14 mouse cellular contexts compared by ENCODE assay signal in genomic region chr1:43051903-43052302, GRCm38 (mm10). TPM values are rescaled to one million over a fixed set of nuclear protein-coding genes. Genes with fewer than 3 reads are reported as not detected.
DNase-seq lines count a peak whose midpoint lies in the region; ATAC-seq and TF ChIP-seq lines count a peak whose summit lies in the region.
"Had no signal": no experiment of that assay in that cellular context is flagged by ENCODE, and none has a peak within 500 bp of the region (broad histone marks: within the 10 kb centered on the region; RNA-seq: fewer than 3 reads in every experiment).

No protein-coding gene starts in this region.

- H3K27me3 ChIP-seq in forebrain, postnatal 0 days (ENCODE audit: insufficient read depth, low read length), result no peaks in the 10 kb centered on the region
- H3K27me3 ChIP-seq in forebrain, embryonic 10.5 days (ENCODE audit: poor library complexity, severe bottlenecking), result no peaks in the 10 kb centered on the region
- H3K27me3 ChIP-seq: megakaryocyte, embryonic 14.5 days; neural tube, embryonic 13.5 days; Patski had no signal

- no peak for TF ChIP-seq POLR2A in cortical plate, adult 2 months (IDR thresholded peaks at IDR 0.05; ENCODE audit: extremely low read depth, insufficient read depth, low read length)

- no peak overlapping the region for H3K4me2 ChIP-seq in forebrain, postnatal 0 days (ENCODE audit: low read depth)
- H3K4me2 ChIP-seq: liver, embryonic 11.5 days; neural tube, embryonic 13.5 days had no signal

- peak; percentile 26 for DNase-seq in forebrain, postnatal 0 days
- DNase-seq in forebrain, embryonic 10.5 days (ENCODE audit: extremely low spot score, low spot score), result no peak
- DNase-seq in layer of hippocampus, adult 11-12 months (ENCODE audit: low spot score), result peak; percentile 35
- no peak for DNase-seq in layer of hippocampus, adult 18-20 months (ENCODE audit: low spot score in 2 of 2)
- peak; percentile 18 for DNase-seq in 416B (ENCODE audit: low read depth)
- DNase-seq in ovary, postnatal 14 days (ENCODE audit: low spot score), result no peak
- DNase-seq in urinary bladder, postnatal 4 days (ENCODE audit: low spot score in 2 of 2), result no peak
- DNase-seq: adrenal gland, postnatal 25 days; cerebellum, adult 11-12 months had no signal

- WGBS in forebrain, postnatal 0 days, result 93% methylated on average over 5 of the region's 5 CpGs
- 97% methylated on average over 5 of the region's 5 CpGs for WGBS in forebrain, embryonic 10.5 days

- H3K9me3 ChIP-seq in forebrain, postnatal 0 days (ENCODE audit: low read length), result no peaks in the 10 kb centered on the region
- no peaks in the 10 kb centered on the region for H3K9me3 ChIP-seq in forebrain, embryonic 10.5 days
- H3K9me3 ChIP-seq: megakaryocyte, embryonic 14.5 days; neural tube, embryonic 13.5 days had no signal

- no peak overlapping the region for H3K9ac ChIP-seq in forebrain, postnatal 0 days
- H3K9ac ChIP-seq: neural tube, embryonic 13.5 days had no signal

- H3K27ac ChIP-seq in forebrain, postnatal 0 days (ENCODE audit: low read depth, low read length), result no peak overlapping the region
- H3K27ac ChIP-seq in forebrain, embryonic 10.5 days, result no peak overlapping the region
- no peak overlapping the region for H3K27ac ChIP-seq in cortical plate, adult 2 months (ENCODE audit: insufficient read depth, low read length)
- H3K27ac ChIP-seq: neural tube, embryonic 13.5 days had no signal

- no peak overlapping the region for H3K4me3 ChIP-seq in forebrain, postnatal 0 days (ENCODE audit: low read depth, low read length)
- H3K4me3 ChIP-seq in forebrain, embryonic 10.5 days, result no peak overlapping the region
- no peak overlapping the region for H3K4me3 ChIP-seq in cortical plate, adult 2 months (ENCODE audit: insufficient read depth, low read length)
- H3K4me3 ChIP-seq: megakaryocyte, embryonic 14.5 days; neural tube, embryonic 13.5 days had no signal

- TF ChIP-seq CTCF in forebrain, postnatal 0 days (IDR thresholded peaks at IDR 0.05; ENCODE audit: low read depth), result peak; percentile 60
- TF ChIP-seq CTCF in cortical plate, adult 2 months (IDR thresholded peaks at IDR 0.05; ENCODE audit: extremely low read depth, insufficient read depth, low read length), result peak; percentile 35; the same call in 1 of the 2 replicates

- ATAC-seq in forebrain, postnatal 0 days, result peak; percentile 54; the same call in 1 of the 2 replicates
- ATAC-seq: Patski had no signal

- peaks cover 73% of the 10 kb centered on the region for H3K36me3 ChIP-seq in forebrain, postnatal 0 days (ENCODE audit: insufficient read depth)
- peaks cover 75% of the 10 kb centered on the region for H3K36me3 ChIP-seq in forebrain, embryonic 10.5 days (replicated peaks)

- H3K4me1 ChIP-seq in forebrain, postnatal 0 days (ENCODE audit: insufficient read depth), result no peaks in the 10 kb centered on the region
- H3K4me1 ChIP-seq in forebrain, embryonic 10.5 days, result no peaks in the 10 kb centered on the region
- H3K4me1 ChIP-seq in cortical plate, adult 2 months (ENCODE audit: control insufficient read depth, insufficient read depth, low read length), result no peaks in the 10 kb centered on the region; the same call in 1 of the 2 replicates
- H3K4me1 ChIP-seq: megakaryocyte, embryonic 14.5 days; neural tube, embryonic 13.5 days had no signal

RNA-seq across cellular contexts. Expression of gene Tgfbrap1, which starts 46.5 kb away (rescaled TPM):
- 32.8 and 39.3 TPM in 2 replicates for total RNA-seq in forebrain, postnatal 0 days (2014; rRNA removed)
- polyA plus RNA-seq in forebrain, postnatal 0 days (2015; fragmentation: Nextera tagmentation; extraction: Ambion mirVana), result 12.8 and 15.8 TPM in 2 replicates
- 13.2 and 13.6 TPM in 2 replicates for polyA plus RNA-seq in forebrain, embryonic 10.5 days (2016; fragmentation: Nextera tagmentation; extraction: Ambion mirVana)
- total RNA-seq in layer of hippocampus, adult 18-20 months (2021), result 10 to 100 TPM; 37.7 to 38.1 TPM
- 37.2 and 37.4 TPM in 2 replicates for polyA plus RNA-seq in cortical plate, adult 2 months (2012; rRNA removed)

RNA-seq across cellular contexts. Expression of gene AI597479, which starts 46.6 kb away (rescaled TPM):
- total RNA-seq in forebrain, postnatal 0 days (2014; rRNA removed), result 45.7 and 46.7 TPM in 2 replicates
- 28.4 and 37.0 TPM in 2 replicates for polyA plus RNA-seq in forebrain, postnatal 0 days (2015; fragmentation: Nextera tagmentation; extraction: Ambion mirVana)
- polyA plus RNA-seq in forebrain, embryonic 10.5 days (2016; fragmentation: Nextera tagmentation; extraction: Ambion mirVana), result 40.5 and 44.1 TPM in 2 replicates
- 10 to 100 TPM; 27.5 to 27.8 TPM for total RNA-seq in layer of hippocampus, adult 18-20 months (2021)
- 21.8 and 23.2 TPM in 2 replicates for polyA plus RNA-seq in cortical plate, adult 2 months (2012; rRNA removed)

Comparison
In these comparisons a context has a peak if more than half of its experiments do, and no peak if none do; other contexts are left out.
1. DNase-seq: peak in forebrain, postnatal 0 days (single experiment), layer of hippocampus, adult 11-12 months (single experiment) and 416B (single experiment); none in forebrain, embryonic 10.5 days (single experiment), layer of hippocampus, adult 18-20 months (0 of 2), ovary, postnatal 14 days (single experiment) and urinary bladder, postnatal 4 days (0 of 2).